Mouse (Mus musculus) intestine, postnatal 0 days (tissue): ENCODE measurements around the gene Gng8. TPM values are rescaled to one million over a fixed set of nuclear protein-coding genes. Genes with fewer than 3 reads are reported as not detected.

Source experiments
- ATAC-seq: fragments of 200-750 bp; cut with Nextera tagmentation; 2 replicates; pipeline ENCODE4 v1.8.0; 2017; ENCODE audit warnings: mild to moderate bottlenecking, moderate TSS enrichment, moderate library complexity
- H3K27ac ChIP-seq: fragments of 300-500 bp; sonication (generic); 2 replicates; pipeline ENCODE4 v1.5.1; 2014; ENCODE audit warnings: mild to moderate bottlenecking, low read depth, low read length, moderate library complexity
- H3K27me3 ChIP-seq: fragments of 300-500 bp; sonication (generic); replicated peaks from 2 replicates; pipeline ENCODE4 v1.6.1; 2014; ENCODE audit warnings: low read length, mixed read lengths; ENCODE audit not compliant: control insufficient read depth, insufficient read depth
- H3K36me3 ChIP-seq: fragments of 300-500 bp; sonication (generic); 2 replicates; pipeline ENCODE4 v1.6.1; 2014; ENCODE audit warnings: mild to moderate bottlenecking, moderate library complexity; ENCODE audit not compliant: control insufficient read depth, insufficient read depth
- H3K4me1 ChIP-seq: fragments of 300-500 bp; sonication (generic); replicated peaks from 2 replicates; pipeline ENCODE4 v1.6.1; 2014; ENCODE audit warnings: antibody characterized with exemption, low read length, mixed read lengths; ENCODE audit not compliant: control insufficient read depth, insufficient read depth
- H3K4me2 ChIP-seq: fragments of 300-500 bp; sonication (generic); replicated peaks from 2 replicates; pipeline ENCODE4 v1.6.1; 2014; ENCODE audit warnings: low read depth, mild to moderate bottlenecking, moderate library complexity
- H3K4me3 ChIP-seq: fragments of 300-500 bp; sonication (generic); 2 replicates; pipeline ENCODE4 v1.5.1; 2014; ENCODE audit warnings: low read depth, low read length
- H3K9ac ChIP-seq: fragments of 300-500 bp; sonication (generic); 2 replicates; pipeline ENCODE4 v1.6.1; 2014; ENCODE audit warnings: mild to moderate bottlenecking, low read depth, low read length
- H3K9me3 ChIP-seq: fragments of 300-500 bp; sonication (generic); 2 replicates; pipeline ENCODE4 v1.6.1; 2016; ENCODE audit warnings: mixed run types; ENCODE audit not compliant: control insufficient read depth
- CTCF ChIP-seq: sonication (generic); IDR thresholded peaks from 2 replicates; pipeline ENCODE4 v1.5.1; 2016; ENCODE audit warnings: low read depth, mild to moderate bottlenecking, control low read depth, antibody characterized with exemption, moderate library complexity
- WGBS: fragments of 180-500 bp; shearing (Covaris S2); extraction: QIAGEN DNeasy Blood & Tissue Kit; methylation state at CpG from one replicate; pipeline ENCODE4 v1.1.7; 2014; 5-methylcytosine and 5-hydroxymethylcytosine counted together
- polyA plus RNA-seq: library from polyadenylated mRNA; unstranded; fragments of >200 nt; fragmentation: Nextera tagmentation; extraction: Ambion mirVana; gene quantifications from 2 replicates; pipeline ENCODE4 v1.2.1, GENCODE M21; 2015

The Gng8 gene
- polyA plus RNA-seq, 1 experiment from 2014 or later: 4.7 TPM

DNA sequence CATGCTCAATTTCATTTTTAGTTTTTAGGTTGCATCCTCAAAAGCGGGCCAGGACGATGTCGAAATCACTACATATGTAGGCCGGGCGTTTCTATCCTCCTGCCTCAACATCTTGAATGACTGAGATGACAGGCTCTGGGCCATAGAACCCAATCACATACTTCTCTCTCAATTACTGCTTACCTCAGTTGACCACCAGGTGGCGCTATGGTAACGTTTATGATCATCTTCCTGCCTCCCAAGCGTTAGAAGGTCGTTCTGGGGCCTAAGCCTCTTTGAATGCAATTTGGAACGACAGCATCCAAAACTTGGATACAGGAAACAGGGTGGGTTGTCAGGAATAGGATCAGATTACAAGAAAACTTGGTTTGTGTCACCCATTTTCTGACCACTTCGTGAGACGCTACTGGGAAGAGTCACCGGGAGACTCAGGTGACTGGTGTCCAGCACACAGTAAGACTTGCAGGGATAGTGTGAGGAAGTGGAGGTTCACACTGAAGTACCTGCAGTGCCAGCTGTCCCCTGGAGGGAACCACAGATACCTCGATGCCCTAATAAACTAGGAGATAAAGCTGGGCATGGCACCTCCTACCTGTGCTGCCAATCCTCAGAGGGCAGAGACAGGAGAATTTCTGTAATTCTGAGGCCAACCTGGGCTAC is 40.5 kb downstream of the Gng8 start:
- H3K36me3 ChIP-seq: no peaks in the 10 kb centered on the region
- no peak overlapping the region for H3K9ac ChIP-seq
- no peaks in the 10 kb centered on the region for H3K27me3 ChIP-seq
- H3K27ac ChIP-seq: no peak overlapping the region
- peak; percentile 93 for TF ChIP-seq CTCF
- no peaks in the 10 kb centered on the region for H3K4me1 ChIP-seq
- H3K4me2 ChIP-seq: no peak overlapping the region
- no peak overlapping the region for H3K4me3 ChIP-seq
- H3K9me3 ChIP-seq: no peaks in the 10 kb centered on the region
- peak; percentile 41; the same call in 1 of the 2 replicates for ATAC-seq
- 19% methylated on average over 14 of the region's 14 CpGs for WGBS

DNA sequence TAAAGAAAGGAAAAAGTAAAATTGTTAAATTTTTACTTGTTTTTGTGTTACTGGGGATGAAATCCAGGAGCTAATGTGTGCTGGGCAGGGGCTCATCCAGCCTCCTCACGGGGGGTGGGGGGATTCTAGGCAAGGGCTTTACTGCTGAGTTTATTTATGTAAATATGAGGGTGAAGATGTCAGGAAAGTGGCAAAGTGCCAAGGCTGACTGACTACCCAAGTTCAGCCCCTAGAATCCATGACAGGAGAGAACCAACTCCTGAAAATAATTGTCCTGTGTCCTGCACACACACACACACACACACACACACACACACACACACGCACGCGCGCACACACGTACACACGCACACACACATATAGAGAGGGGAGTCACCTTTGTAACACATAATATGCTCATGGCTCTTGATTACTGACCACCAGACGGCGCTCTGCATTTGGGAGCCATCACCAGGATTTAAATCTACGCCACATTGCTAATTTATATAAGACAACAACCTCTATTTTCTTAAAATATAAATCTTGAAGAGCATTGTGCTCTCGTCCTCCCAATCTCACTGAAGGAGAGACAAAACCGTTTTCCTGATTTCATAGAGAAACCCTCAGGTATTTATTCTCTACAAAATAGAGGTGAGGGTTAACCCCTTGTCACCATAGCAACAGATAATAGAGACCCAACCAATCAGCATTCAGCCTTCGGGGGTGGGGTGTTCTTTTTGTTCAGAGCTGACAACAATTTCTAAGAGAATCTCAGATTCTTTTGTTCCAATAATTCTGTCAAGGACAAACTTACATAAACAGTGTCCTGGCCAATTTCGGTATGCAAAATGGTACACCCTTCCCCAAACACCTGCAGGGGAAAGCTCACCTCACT is 41.4 kb downstream of the Gng8 start:
- Histone ChIP-seq H3K9ac (no peak overlapping the region), H3K4me2 (no peak overlapping the region), H3K27ac (no peak overlapping the region), H3K36me3 (no peaks in the 10 kb centered on the region), H3K27me3 (no peaks in the 10 kb centered on the region), H3K4me3 (no peak overlapping the region), H3K9me3 (no peaks in the 10 kb centered on the region), H3K4me1 (no peaks in the 10 kb centered on the region)
- ATAC-seq: no peak
- 44% methylated on average over 14 of the region's 14 CpGs for WGBS
- TF ChIP-seq CTCF: peak; percentile 83

DNA sequence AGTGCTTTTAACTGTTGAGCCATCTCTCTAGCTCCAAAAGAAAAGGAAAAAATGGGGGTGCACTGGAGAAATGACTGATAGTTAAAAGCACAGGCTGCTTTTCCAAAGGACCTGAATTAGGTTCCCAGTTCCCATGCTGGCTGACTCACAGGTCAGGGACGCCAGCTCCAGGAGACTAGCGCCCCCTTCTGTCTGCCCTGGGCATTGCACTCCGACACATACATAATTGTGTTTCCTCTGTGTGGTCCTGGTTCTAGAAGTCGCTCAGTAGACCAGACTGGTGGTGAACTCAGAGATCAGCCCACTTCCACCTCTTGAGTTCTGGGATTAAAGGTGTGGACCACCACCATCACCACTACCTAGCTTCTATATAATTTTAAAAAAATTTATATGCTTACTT is 45.7 kb downstream of the Gng8 start:
- WGBS: 48% methylated on average over 4 of the region's 4 CpGs
- Histone ChIP-seq H3K4me3 (no peak overlapping the region), H3K4me1 (no peaks in the 10 kb centered on the region), H3K9me3 (no peaks in the 10 kb centered on the region), H3K27me3 (no peaks in the 10 kb centered on the region), H3K36me3 (no peaks in the 10 kb centered on the region), H3K4me2 (no peak overlapping the region), H3K27ac (no peak overlapping the region), H3K9ac (no peak overlapping the region)
- no peak for ATAC-seq
- TF ChIP-seq CTCF: peak; percentile 54

- Histone ChIP-seq H3K27ac (no peak overlapping the region), H3K9me3 (no peaks in the 10 kb centered on the region), H3K4me3 (no peak overlapping the region), H3K27me3 (no peaks in the 10 kb centered on the region), H3K4me1 (no peaks in the 10 kb centered on the region), H3K36me3 (no peaks in the 10 kb centered on the region), H3K9ac (no peak overlapping the region), H3K4me2 (no peak overlapping the region)
- no peak for ATAC-seq
- WGBS: 70% methylated on average over 17 of the region's 17 CpGs
- no peak for TF ChIP-seq CTCF
Measured at GRCm38 (mm10) chr7:16938117-16938791, 46.7 kb downstream of the Gng8 start.

DNA sequence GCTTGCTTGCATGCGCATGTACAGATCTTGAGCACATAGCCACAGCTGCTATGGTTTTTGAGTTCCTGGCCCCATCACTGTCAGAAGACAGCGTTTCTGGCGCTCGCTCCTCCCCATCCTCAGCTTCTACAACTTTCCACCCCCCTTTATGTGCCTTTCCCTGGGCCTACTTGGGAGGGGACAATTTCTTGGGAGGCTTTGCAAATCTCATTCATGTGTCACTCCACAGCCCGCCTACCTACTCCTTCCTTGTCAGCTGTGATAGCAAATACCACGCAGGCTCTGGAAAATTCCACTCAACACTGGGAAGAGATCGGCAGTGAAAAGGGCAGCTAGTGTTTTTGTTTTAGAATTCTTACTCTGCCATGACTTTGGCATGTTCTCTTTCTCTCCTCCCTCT is 48.7 kb downstream of the Gng8 start:
- H3K4me2 ChIP-seq: no peak overlapping the region
- peaks cover 11% of the 10 kb centered on the region for H3K27me3 ChIP-seq
- TF ChIP-seq CTCF: no peak
- H3K36me3 ChIP-seq: no peaks in the 10 kb centered on the region
- H3K4me1 ChIP-seq: 0 out of 2 replicates have a peak, but pooled peaks cover 2% of the 10 kb centered on the region
- no peak overlapping the region for H3K27ac ChIP-seq
- H3K4me3 ChIP-seq: no peak overlapping the region
- WGBS: 47% methylated on average over 7 of the region's 7 CpGs
- H3K9me3 ChIP-seq: no peaks in the 10 kb centered on the region
- no peak overlapping the region for H3K9ac ChIP-seq
- ATAC-seq: no peak

- no peaks in the 10 kb centered on the region for H3K9me3 ChIP-seq
- no peak for ATAC-seq
- peaks cover 36% of the 10 kb centered on the region for H3K27me3 ChIP-seq
- H3K4me2 ChIP-seq: no peak overlapping the region
- H3K4me3 ChIP-seq: no peak overlapping the region
- WGBS: 45% methylated on average over 4 of the region's 4 CpGs
- peaks cover 5% of the 10 kb centered on the region; the same call in 1 of the 2 replicates for H3K4me1 ChIP-seq
- no peaks in the 10 kb centered on the region for H3K36me3 ChIP-seq
- no peak overlapping the region for H3K9ac ChIP-seq
- TF ChIP-seq CTCF: no peak
- no peak overlapping the region for H3K27ac ChIP-seq
Measured at GRCm38 (mm10) chr7:16942861-16943260, 51.3 kb downstream of the Gng8 start.
